Mouse (Mus musculus): ENCODE measurements around the gene Gm20517.

GRCm38 (mm10) chr17:47616652-47617051, 5.3 kb downstream of the Gm20517 start:
- TF ChIP-seq CTCF (IDR thresholded peaks at IDR 0.05; ENCODE audit: low read depth) (no peak), EP300 (optimal IDR thresholded peaks at IDR 0.05) (no peak)

Data from stomach, postnatal 0 days (tissue).